ENCODE assay signal across 26 mouse cellular contexts in genomic region chr10:52368376-52368775, GRCm38 (mm10). TPM values are rescaled to one million over a fixed set of nuclear protein-coding genes. Genes with fewer than 3 reads are reported as not detected.
DNase-seq lines count a peak whose midpoint lies in the region; TF ChIP-seq lines count a peak whose summit lies in the region.
"Had no signal": no experiment of that assay in that cellular context is flagged by ENCODE, and none has a peak within 500 bp of the region (broad histone marks: within the 10 kb centered on the region; RNA-seq: fewer than 3 reads in every experiment).

No protein-coding gene starts in this region.

- H3K27me3 ChIP-seq in heart, adult 2 months (ENCODE audit: control insufficient read depth, insufficient read depth, low read length), result no peaks in the 10 kb centered on the region
- H3K27me3 ChIP-seq: embryonic facial prominence, embryonic 12.5 days; hindbrain, embryonic 13.5 days had no signal

- no peaks in the 10 kb centered on the region; the same call in 1 of the 2 replicates for H3K36me3 ChIP-seq in heart, adult 2 months (ENCODE audit: control insufficient read depth, insufficient read depth, low read length)
- H3K36me3 ChIP-seq: embryonic facial prominence, embryonic 12.5 days; heart, embryonic 10.5 days; hindbrain, embryonic 13.5 days had no signal

- no peak overlapping the region for H3K9ac ChIP-seq in heart, adult 2 months (ENCODE audit: low read depth, low read length)
- H3K9ac ChIP-seq: embryonic facial prominence, embryonic 12.5 days; hindbrain, embryonic 13.5 days had no signal

- no peak overlapping the region for H3K27ac ChIP-seq in heart, adult 2 months
- H3K27ac ChIP-seq: embryonic facial prominence, embryonic 12.5 days; heart, embryonic 10.5 days; hindbrain, embryonic 13.5 days; hindbrain, postnatal 0 days had no signal

- peaks cover 3% of the 10 kb centered on the region for H3K79me2 ChIP-seq in heart, adult 2 months (replicated peaks; ENCODE audit: control insufficient read depth, insufficient read depth, low read length)

- peaks cover 2% of the 10 kb centered on the region for H3K4me1 ChIP-seq in heart, adult 2 months (ENCODE audit: control insufficient read depth, insufficient read depth, low read length)
- H3K4me1 ChIP-seq: embryonic facial prominence, embryonic 12.5 days; heart, embryonic 10.5 days; hindbrain, embryonic 13.5 days had no signal

- WGBS in heart, adult 2 months, result 44% methylated on average over 4 of the region's 4 CpGs

- no peak for TF ChIP-seq POLR2A in brain, embryonic 14.5 days (IDR thresholded peaks at IDR 0.05; ENCODE audit: borderline replicate concordance, extremely low read depth, insufficient read depth, insufficient read length, poor library complexity, severe bottlenecking)
- TF ChIP-seq POLR2A in heart, adult 2 months (IDR thresholded peaks at IDR 0.05; ENCODE audit: insufficient read depth, low read depth, low read length), result no peak

- no peak for TF ChIP-seq CTCF in brain, embryonic 14.5 days (IDR thresholded peaks at IDR 0.05; ENCODE audit: borderline replicate concordance, extremely low read depth, insufficient read depth, insufficient read length)
- TF ChIP-seq CTCF in heart, adult 2 months (IDR thresholded peaks at IDR 0.05), result no peak

- no peak for TF ChIP-seq EP300 in heart, adult 2 months (IDR thresholded peaks at IDR 0.05; ENCODE audit: insufficient read depth, low read depth, low read length)

- H3K4me3 ChIP-seq in heart, adult 2 months, result no peak overlapping the region
- H3K4me3 ChIP-seq: embryonic facial prominence, embryonic 12.5 days; heart, embryonic 10.5 days; hindbrain, embryonic 13.5 days had no signal

- peak; percentile 47 for DNase-seq in cerebellum, adult 11-12 months
- DNase-seq in cerebellum, postnatal 4 days (ENCODE audit: low spot score in 2 of 2), result no peak
- DNase-seq in brain, embryonic 14.5 days (ENCODE audit: low read depth), result peak; percentile 5
- DNase-seq in cerebellum, adult 9-10 months, result peak; percentile 72
- no peak for DNase-seq in heart, adult 2 months
- DNase-seq in ovary, postnatal 14 days (ENCODE audit: low spot score), result no peak
- no peak for DNase-seq in lung, postnatal 25 days (ENCODE audit: low spot score)
- DNase-seq: adrenal gland, postnatal 10 days; gastrocnemius, postnatal 36 days; heart, adult 11 months; heart, postnatal 10 days; heart, postnatal 4 days; kidney, adult 11 months had no signal

- intact Hi-C loops in heart, adult 2 months (cut with DNase I), result no loop called here

RNA-seq across cellular contexts. Expression of gene Gm26741, which starts 9.8 kb away (rescaled TPM):
- not detected in 2 replicates for polyA plus RNA-seq in brain, embryonic 14.5 days (2012; rRNA removed)
- not detected for total RNA-seq in heart, adult 2 months (2021)
- not detected in 2 replicates for polyA plus RNA-seq in heart, adult 2 months (2012; rRNA removed)
- total RNA-seq: adrenal gland, postnatal 10 days; adrenal gland, postnatal 4 days; common myeloid progenitor, adult 5-6 weeks; gastrocnemius, adult 8-10 months; gastrocnemius, postnatal 36 days; heart, postnatal 10 days; heart, postnatal 4 days; hindbrain, postnatal 0 days; MEL had no signal
- polyA plus RNA-seq: C2C12; embryonic facial prominence, embryonic 12.5 days; forebrain, embryonic 11.5 days; forebrain, embryonic 16.5 days; heart, embryonic 10.5 days; heart, embryonic 14.5 days; hindbrain, embryonic 13.5 days; hindbrain, postnatal 0 days; intestine, embryonic 14.5 days had no signal

RNA-seq across cellular contexts. Expression of gene Gopc, which starts 13.5 kb away (rescaled TPM):
- polyA plus RNA-seq in brain, embryonic 14.5 days (2012; rRNA removed), result 10.3 and 19.4 TPM in 2 replicates
- 10 to 100 TPM; 11.9 to 12.0 TPM for total RNA-seq in heart, adult 2 months (2021)
- 4.2 and 7.6 TPM in 2 replicates for polyA plus RNA-seq in heart, adult 2 months (2012; rRNA removed)

RNA-seq across cellular contexts. Expression of gene Nepn, which starts 20.4 kb away (rescaled TPM):
- polyA plus RNA-seq in brain, embryonic 14.5 days (2012; rRNA removed), result 0.05 TPM in 1 of 2 replicates, not detected in the other
- total RNA-seq in heart, adult 2 months (2021), result under 1 TPM; 0.59 to 0.63 TPM
- polyA plus RNA-seq in heart, adult 2 months (2012; rRNA removed), result 1.2 and 2.1 TPM in 2 replicates
- total RNA-seq: common myeloid progenitor, adult 5-6 weeks; heart, postnatal 10 days; hindbrain, postnatal 0 days had no signal
- polyA plus RNA-seq: C2C12; forebrain, embryonic 11.5 days; forebrain, embryonic 16.5 days; heart, embryonic 14.5 days; hindbrain, embryonic 13.5 days; hindbrain, postnatal 0 days had no signal

RNA-seq across cellular contexts. Expression of gene Nus1, which starts 49.0 kb away (rescaled TPM):
- 21.1 and 27.7 TPM in 2 replicates for polyA plus RNA-seq in brain, embryonic 14.5 days (2012; rRNA removed)
- total RNA-seq in heart, adult 2 months (2021), result 10 to 100 TPM; 33.4 to 36.8 TPM
- 8.0 and 13.9 TPM in 2 replicates for polyA plus RNA-seq in heart, adult 2 months (2012; rRNA removed)

Comparison
In these comparisons a context has a peak if more than half of its experiments do, and no peak if none do; other contexts are left out.
1. DNase-seq: peak in cerebellum, adult 11-12 months (single experiment), brain, embryonic 14.5 days (single experiment) and cerebellum, adult 9-10 months (single experiment); none in cerebellum, postnatal 4 days (0 of 2), heart, adult 2 months (0 of 2), ovary, postnatal 14 days (single experiment) and lung, postnatal 25 days (single experiment).